Mouse (Mus musculus) liver, postnatal 0 days (tissue): ENCODE measurements around the gene Ttll1. TPM values are rescaled to one million over a fixed set of nuclear protein-coding genes. Genes with fewer than 3 reads are reported as not detected.

Experiments used
- ATAC-seq: fragments of 200-750 bp; cut with Nextera tagmentation; 2 replicates; pipeline ENCODE4 v1.8.0; 2017; ENCODE audit warnings: mild to moderate bottlenecking, moderate library complexity
- DNase-seq: peaks from one replicate; pipeline ENCODE4 v3.0.0-alpha.2; 2016
- H3K27ac ChIP-seq: fragments of 300-500 bp; sonication (generic); 2 replicates; pipeline ENCODE4 v1.5.1; 2014; ENCODE audit warnings: antibody characterized with exemption, moderate library complexity, mild to moderate bottlenecking, low read depth
- H3K27me3 ChIP-seq: fragments of 300-500 bp; sonication (generic); 2 replicates; pipeline ENCODE4 v1.6.1; 2014; ENCODE audit warnings: low read length, control low read depth, mixed read lengths; ENCODE audit not compliant: insufficient read depth
- H3K36me3 ChIP-seq: fragments of 300-500 bp; sonication (generic); replicated peaks from 2 replicates; pipeline ENCODE4 v1.6.1; 2014; ENCODE audit warnings: mild to moderate bottlenecking, control low read depth, low read length, moderate library complexity, mixed read lengths; ENCODE audit not compliant: insufficient read depth
- H3K4me1 ChIP-seq: fragments of 300-500 bp; sonication (generic); 2 replicates; pipeline ENCODE4 v1.6.1; 2014; ENCODE audit warnings: antibody characterized with exemption, mild to moderate bottlenecking, control low read depth; ENCODE audit not compliant: insufficient read depth
- H3K4me2 ChIP-seq: fragments of 300-500 bp; sonication (generic); 2 replicates; pipeline ENCODE4 v1.6.1; 2014; ENCODE audit warnings: low read depth, mild to moderate bottlenecking, low read length, moderate library complexity, mixed read lengths
- H3K4me3 ChIP-seq: fragments of 300-500 bp; sonication (generic); 2 replicates; pipeline ENCODE4 v1.5.1; 2014; ENCODE audit warnings: low read depth, low read length
- H3K9ac ChIP-seq: fragments of 300-500 bp; sonication (generic); replicated peaks from 2 replicates; pipeline ENCODE4 v1.6.1; 2014; ENCODE audit warnings: mild to moderate bottlenecking, moderate library complexity
- H3K9me3 ChIP-seq: fragments of 300-500 bp; sonication (generic); 2 replicates; pipeline ENCODE4 v1.6.1; 2016; ENCODE audit warnings: mild to moderate bottlenecking, control low read depth, low read length, mixed read lengths
- CTCF ChIP-seq: sonication (generic); IDR thresholded peaks from 2 replicates; pipeline ENCODE4 v1.5.1; 2016; ENCODE audit warnings: antibody characterized with exemption, low read depth
- EP300 ChIP-seq: IDR thresholded peaks from 2 replicates; pipeline ENCODE4 v1.6.1; 2016; ENCODE audit warnings: antibody characterized with exemption, low read depth, mild to moderate bottlenecking
- WGBS: fragments of 180-500 bp; shearing (Covaris S2); extraction: QIAGEN DNeasy Blood & Tissue Kit; methylation state at CpG from one replicate; pipeline ENCODE4 v1.1.7; 2014; ENCODE audit not compliant: insufficient replicate concordance; 5-methylcytosine and 5-hydroxymethylcytosine counted together
- polyA plus RNA-seq: library from polyadenylated mRNA; unstranded; fragments of >200 nt; fragmentation: Nextera tagmentation; extraction: Ambion mirVana; gene quantifications from 2 replicates; pipeline ENCODE4 v1.2.1, GENCODE M21; 2015

Gene Ttll1
- polyA plus RNA-seq, 1 experiment from 2014 or later = 3.2 TPM

DNA sequence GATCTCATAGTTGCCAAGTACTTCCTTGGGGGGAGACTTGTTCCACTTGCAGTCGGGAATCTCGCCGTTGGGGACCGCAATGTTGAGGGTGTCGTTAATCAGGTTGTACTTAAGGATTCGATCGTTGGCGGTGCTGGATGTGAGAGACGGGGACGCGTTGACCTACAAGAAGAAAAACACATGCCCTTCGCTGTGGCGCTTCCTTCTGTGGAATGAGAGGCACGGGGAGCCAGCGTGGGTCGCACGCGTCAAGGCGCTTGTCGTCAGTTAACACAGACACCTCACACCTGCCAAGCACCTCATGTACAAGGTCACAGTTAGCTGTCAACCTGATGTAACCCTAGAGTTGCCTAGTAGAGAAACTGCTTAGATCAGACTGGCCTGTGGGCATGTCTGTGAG is 21.2 kb downstream of the Ttll1 start:
- no peak overlapping the region for H3K4me2 ChIP-seq
- no peak overlapping the region for H3K9ac ChIP-seq
- no peak overlapping the region for H3K27ac ChIP-seq
- H3K27me3 ChIP-seq = no peaks in the 10 kb centered on the region
- TF ChIP-seq CTCF (no peak), EP300 (no peak)
- H3K4me1 ChIP-seq = 0 out of 2 replicates have a peak, but pooled peaks cover 5% of the 10 kb centered on the region
- no peak overlapping the region for H3K4me3 ChIP-seq
- DNase-seq = no peak
- H3K36me3 ChIP-seq = no peaks in the 10 kb centered on the region
- no peaks in the 10 kb centered on the region for H3K9me3 ChIP-seq
- ATAC-seq = no peak
- WGBS = 92% methylated on average over 20 of the region's 20 CpGs

DNA sequence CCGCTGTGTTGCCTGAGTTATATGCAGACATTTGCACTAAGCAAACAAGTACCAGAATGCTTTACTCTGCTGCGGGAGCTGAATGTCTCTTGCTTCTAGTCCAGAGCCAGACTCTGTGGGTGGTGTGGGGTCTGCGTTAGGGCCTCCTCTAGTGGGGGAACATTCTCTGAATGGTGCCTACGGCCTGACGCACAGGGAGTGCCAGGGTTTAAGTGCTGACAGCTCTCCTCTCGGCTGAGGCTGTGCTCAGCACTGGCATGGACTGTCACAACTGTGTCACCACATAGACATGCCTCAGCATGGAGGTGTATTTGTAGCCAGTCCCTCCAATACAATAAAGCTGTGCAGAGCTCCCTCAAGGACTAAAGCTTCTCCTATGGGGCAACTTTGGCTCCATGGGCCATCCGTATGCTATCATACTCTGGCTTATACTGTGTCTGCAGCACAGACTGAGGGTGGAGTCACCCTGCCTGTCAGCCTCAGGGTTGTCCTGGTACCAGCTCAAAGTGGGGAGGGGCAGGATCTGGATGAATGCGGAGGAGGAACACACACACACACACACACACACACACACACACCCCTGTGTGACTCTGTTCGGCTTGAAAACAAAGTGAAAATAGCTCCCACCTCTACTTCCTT is 23.1 kb downstream of the Ttll1 start:
- Histone ChIP-seq H3K4me2 (no peak overlapping the region), H3K9me3 (no peaks in the 10 kb centered on the region), H3K9ac (no peak overlapping the region), H3K4me1 (no peaks in the 10 kb centered on the region), H3K27me3 (no peaks in the 10 kb centered on the region), H3K4me3 (no peak overlapping the region), H3K27ac (no peak overlapping the region), H3K36me3 (no peaks in the 10 kb centered on the region)
- no peak for DNase-seq
- 73% methylated on average over 9 of the region's 9 CpGs for WGBS
- TF ChIP-seq CTCF (no peak), EP300 (no peak)
- no peak for ATAC-seq

DNA sequence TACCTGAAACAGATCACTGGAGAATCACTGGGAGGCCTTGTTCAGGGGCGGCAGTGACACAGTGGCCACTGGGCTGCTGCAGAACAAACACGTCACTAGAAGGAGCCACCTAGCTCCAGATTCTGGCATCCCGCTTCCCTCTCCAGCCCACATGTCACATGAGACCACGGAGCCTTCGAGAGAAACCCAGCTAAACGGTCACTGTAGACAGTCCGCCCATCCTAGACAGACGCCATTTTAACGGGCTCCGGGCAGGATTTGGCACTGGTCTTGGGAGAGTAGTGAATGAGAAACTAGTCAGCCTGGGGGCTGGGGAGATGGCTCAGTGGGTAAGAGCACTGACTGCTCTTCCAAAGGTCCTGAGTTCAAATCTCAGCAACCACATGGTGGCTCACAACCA is 26.4 kb downstream of the Ttll1 start:
- no peaks in the 10 kb centered on the region for H3K27me3 ChIP-seq
- ATAC-seq (no peak), DNase-seq (no peak)
- no peaks in the 10 kb centered on the region for H3K36me3 ChIP-seq
- no peak overlapping the region for H3K4me3 ChIP-seq
- H3K9ac ChIP-seq = no peak overlapping the region
- TF ChIP-seq CTCF (no peak), EP300 (no peak)
- H3K9me3 ChIP-seq = no peaks in the 10 kb centered on the region
- H3K4me1 ChIP-seq = no peaks in the 10 kb centered on the region; the same call in 1 of the 2 replicates
- 87% methylated on average over 10 of the region's 10 CpGs for WGBS
- no peak overlapping the region for H3K27ac ChIP-seq
- H3K4me2 ChIP-seq = no peak overlapping the region

DNA sequence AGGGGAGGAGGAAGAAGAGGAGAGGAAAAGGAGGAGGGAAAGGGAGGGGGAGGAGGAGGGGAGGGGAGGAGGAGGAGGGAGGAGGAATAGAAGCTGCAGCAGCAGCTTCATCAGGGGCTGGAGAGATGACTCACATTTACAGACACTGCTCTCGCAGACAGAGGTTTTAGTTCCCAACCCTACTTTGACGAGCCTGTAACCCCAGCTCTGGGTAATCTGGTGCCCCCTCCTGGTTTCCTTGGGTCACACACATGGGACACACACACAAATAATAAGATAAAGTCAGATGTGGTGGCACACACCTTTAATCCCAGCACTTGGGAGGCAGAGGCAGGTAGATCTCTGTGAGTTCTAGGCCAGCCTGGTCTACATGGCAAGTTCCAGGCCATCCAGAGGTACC is 27.2 kb downstream of the Ttll1 start:
- peak; percentile 62 for DNase-seq

DNA sequence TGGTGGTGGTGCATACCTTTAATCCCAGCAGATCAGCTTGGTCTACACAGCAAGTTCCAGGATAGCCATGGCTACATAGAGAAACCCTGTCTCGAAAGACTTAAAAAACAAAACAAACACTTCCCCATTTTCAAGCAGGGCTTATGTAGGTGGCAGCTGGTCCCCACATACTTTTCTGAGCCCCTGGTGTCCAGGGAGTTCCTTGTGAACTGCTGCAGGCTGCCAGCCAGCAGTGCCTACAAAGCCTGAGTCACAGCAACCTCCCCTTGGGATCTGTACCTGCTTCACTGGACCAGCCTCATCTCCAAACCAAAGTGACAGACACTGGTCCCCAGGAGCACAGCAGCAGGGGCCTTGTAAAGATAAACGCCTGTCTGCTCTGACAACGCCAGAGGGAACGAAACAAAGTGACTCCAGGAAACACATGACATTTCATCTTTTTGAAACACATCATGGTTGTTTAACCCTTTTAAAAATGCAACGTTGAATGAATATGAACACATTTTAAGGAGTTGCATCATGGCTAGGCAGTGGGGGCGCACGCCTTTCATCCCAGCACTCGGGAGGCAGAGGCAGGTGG is 28.0 kb downstream of the Ttll1 start:
- TF ChIP-seq CTCF = no peak
- TF ChIP-seq EP300 = no peak
- Histone ChIP-seq H3K4me2 (no peak overlapping the region), H3K9me3 (no peaks in the 10 kb centered on the region), H3K4me3 (no peak overlapping the region), H3K36me3 (no peaks in the 10 kb centered on the region), H3K27me3 (no peaks in the 10 kb centered on the region), H3K9ac (no peak overlapping the region), H3K27ac (no peak overlapping the region), H3K4me1 (no peaks in the 10 kb centered on the region; the same call in 1 of the 2 replicates)
- 44% methylated on average over 8 of the region's 8 CpGs for WGBS
- ATAC-seq = no peak
- DNase-seq = no peak

More for the DNA sequence above, 27.2 kb downstream of the Ttll1 start:
- 0 out of 2 replicates have a peak, but pooled peaks have one; percentile 33 for ATAC-seq
- H3K4me3 ChIP-seq = no peak overlapping the region
- H3K4me1 ChIP-seq = no peaks in the 10 kb centered on the region; the same call in 1 of the 2 replicates
- H3K27me3 ChIP-seq = no peaks in the 10 kb centered on the region
- no peak overlapping the region for H3K27ac ChIP-seq
- no peaks in the 10 kb centered on the region for H3K9me3 ChIP-seq
- H3K4me2 ChIP-seq = no peak overlapping the region
- H3K36me3 ChIP-seq = no peaks in the 10 kb centered on the region
- WGBS = 15% methylated on average over 2 of the region's 2 CpGs
- TF ChIP-seq CTCF (peak; percentile 74), EP300 (no peak)
- no peak overlapping the region for H3K9ac ChIP-seq

DNA sequence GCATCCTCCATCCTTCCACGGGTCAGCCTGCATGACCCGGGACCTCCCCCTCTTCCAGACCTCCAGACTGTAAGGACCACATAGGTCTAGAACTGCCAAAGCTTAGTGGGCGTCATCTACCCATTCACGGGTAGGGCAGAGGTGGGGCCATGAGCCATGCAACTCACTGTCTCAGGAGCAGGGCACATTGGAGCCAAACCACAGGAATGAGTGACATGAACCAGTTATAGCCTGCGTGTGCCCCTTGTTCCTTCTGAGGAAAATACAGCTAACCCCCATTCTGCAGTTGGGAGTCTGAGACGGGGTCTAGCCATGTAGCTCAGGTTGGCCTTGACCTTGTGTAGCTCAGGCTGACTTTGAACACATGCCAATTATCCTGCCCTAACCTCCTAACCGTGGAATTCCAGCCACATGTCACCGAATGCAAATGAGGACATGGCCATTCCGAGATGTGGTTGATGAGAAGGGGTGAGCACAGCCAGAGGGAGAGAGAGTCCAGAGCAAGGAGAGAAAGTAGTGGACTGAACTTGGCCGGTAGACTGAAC is 29.4 kb downstream of the Ttll1 start:
- Histone ChIP-seq H3K4me2 (no peak overlapping the region), H3K27me3 (no peaks in the 10 kb centered on the region), H3K9me3 (no peaks in the 10 kb centered on the region), H3K9ac (no peak overlapping the region), H3K4me1 (no peaks in the 10 kb centered on the region; the same call in 1 of the 2 replicates), H3K27ac (no peak overlapping the region), H3K36me3 (no peaks in the 10 kb centered on the region), H3K4me3 (no peak overlapping the region)
- no peak for TF ChIP-seq CTCF
- TF ChIP-seq EP300 = no peak
- no peak for DNase-seq
- 60% methylated on average over 10 of the region's 10 CpGs for WGBS
- no peak for ATAC-seq
